Mouse (Mus musculus) MEL (cell line): Measurements from ENCODE around the gene Mettl1. TPM values are rescaled to one million over a fixed set of nuclear protein-coding genes. Genes with fewer than 3 reads are reported as not detected.
A peak's percentile ranks its signal among the peaks of the same experiment; 100 is the strongest.

Source experiments
- DNase-seq: peaks from one replicate; pipeline ENCODE4 v3.0.0; 2011; ENCODE audit warnings: low read depth, low spot score
- H3K27ac ChIP-seq: 2 replicates; pipeline ENCODE4 v1.5.1; 2012; ENCODE audit warnings: low read depth, mild to moderate bottlenecking, control low read depth, low read length, moderate library complexity; ENCODE audit not compliant: control insufficient read depth
- H3K27me3 ChIP-seq, 2 experiments: fragments of 150-350 bp in 1 of 2; sonication (generic) in 1 of 2; 2 replicates each; pipeline ENCODE4 v1.6.1; 2012; ENCODE audit warnings: low read length in 2 of 2, mild to moderate bottlenecking in 2 of 2, improper control_type of control experiment in 1 of 2, moderate library complexity in 1 of 2; ENCODE audit not compliant: insufficient read depth in 2 of 2, control insufficient read depth in 1 of 2
- H3K36me3 ChIP-seq, 2 experiments: 2 replicates each; pipeline ENCODE4 v1.6.1; 2012 to 2014; ENCODE audit warnings: low read length in 2 of 2, improper control_type of control experiment in 1 of 2, inconsistent platforms in 1 of 2, mild to moderate bottlenecking in 1 of 2; ENCODE audit not compliant: insufficient read depth in 2 of 2, control insufficient read depth in 1 of 2
- H3K4me1 ChIP-seq, 2 experiments: fragments of 150-350 bp in 1 of 2; sonication (generic) in 1 of 2; 2 replicates each; pipeline ENCODE4 v1.6.1; 2012; ENCODE audit warnings: low read length in 2 of 2, improper control_type of control experiment in 1 of 2, mild to moderate bottlenecking in 1 of 2; ENCODE audit not compliant: insufficient read depth in 2 of 2, control insufficient read depth in 1 of 2
- H3K4me3 ChIP-seq, 2 experiments: fragments of 150-350 bp in 1 of 2; sonication (generic) in 1 of 2; 2 replicates each; pipeline ENCODE4 v1.5.1; 2012; ENCODE audit warnings: low read depth in 2 of 2, low read length in 2 of 2, mild to moderate bottlenecking in 2 of 2, moderate library complexity in 2 of 2, control low read depth in 1 of 2, improper control_type of control experiment in 1 of 2; ENCODE audit not compliant: control insufficient read depth in 1 of 2, insufficient read depth in 1 of 2
- H3K79me2 ChIP-seq: 2 replicates; pipeline ENCODE4 v1.6.1; 2012; ENCODE audit warnings: mild to moderate bottlenecking, low read length, moderate library complexity; ENCODE audit not compliant: control insufficient read depth, poor library complexity, insufficient read depth
- H3K9ac ChIP-seq: 2 replicates; pipeline ENCODE4 v1.6.1; 2012; ENCODE audit warnings: low read depth, mild to moderate bottlenecking, control low read depth, low read length, moderate library complexity; ENCODE audit not compliant: control insufficient read depth, poor library complexity, severe bottlenecking
- H3K9me3 ChIP-seq: fragments of 150-350 bp; sonication (generic); replicated peaks from 2 replicates; pipeline ENCODE4 v1.6.1; 2012; ENCODE audit warnings: mild to moderate bottlenecking, low read length, improper control_type of control experiment, moderate library complexity; ENCODE audit not compliant: insufficient read depth
- CTCF ChIP-seq, 3 experiments: IDR thresholded peaks in 2 of 3; conservative IDR thresholded peaks in 1 of 3; 2 replicates each; pipeline ENCODE4 v1.5.1; 2011 to 2012; ENCODE audit warnings: low read length in 3 of 3, low read depth in 2 of 3, mild to moderate bottlenecking in 2 of 3, improper control_type of control experiment in 1 of 3, inconsistent platforms in 1 of 3, mixed read lengths in 1 of 3, moderate library complexity in 1 of 3; ENCODE audit not compliant: control insufficient read depth in 1 of 3, insufficient read depth in 1 of 3, poor library complexity in 1 of 3, severe bottlenecking in 1 of 3
- ELF1 ChIP-seq: IDR thresholded peaks from 2 replicates; pipeline ENCODE4 v1.6.1; 2014; ENCODE audit warnings: low read depth, mild to moderate bottlenecking, inconsistent platforms, low read length, improper control_type of control experiment, moderate library complexity
- EP300 ChIP-seq, 2 experiments: IDR thresholded peaks; 2 replicates each; pipeline ENCODE4 v1.6.1; 2011; ENCODE audit warnings: improper control_type of control experiment in 2 of 2, low read length in 2 of 2, low read depth in 1 of 2, mild to moderate bottlenecking in 1 of 2
- ETS1 ChIP-seq: IDR thresholded peaks from 2 replicates; pipeline ENCODE4 v1.6.1; 2012; ENCODE audit warnings: low read depth, mild to moderate bottlenecking, inconsistent platforms, low read length, improper control_type of control experiment, moderate library complexity
- GABPA ChIP-seq: IDR thresholded peaks from 2 replicates; pipeline ENCODE4 v1.6.1; 2012; ENCODE audit warnings: low read depth, mild to moderate bottlenecking, inconsistent platforms, low read length, improper control_type of control experiment, moderate library complexity
- JUND ChIP-seq: IDR thresholded peaks from 2 replicates; pipeline ENCODE4 v1.6.1; 2011; ENCODE audit warnings: low read depth, mild to moderate bottlenecking, improper control_type of control experiment, low read length
- KAT2A ChIP-seq: conservative IDR thresholded peaks from 2 replicates; pipeline ENCODE4 v1.6.1; 2012; ENCODE audit warnings: low read depth, low read length, improper control_type of control experiment, inconsistent platforms
- MAX ChIP-seq: IDR thresholded peaks from 2 replicates; pipeline ENCODE4 v1.6.1; 2011; ENCODE audit warnings: low read length, improper control_type of control experiment
- MAZ ChIP-seq: IDR thresholded peaks from 2 replicates; pipeline ENCODE4 v1.6.1; 2012; ENCODE audit warnings: low read depth, mild to moderate bottlenecking, inconsistent platforms, low read length, improper control_type of control experiment
- MXI1 ChIP-seq: IDR thresholded peaks from 2 replicates; pipeline ENCODE4 v1.6.1; 2011; ENCODE audit warnings: mild to moderate bottlenecking, low read depth, low read length, improper control_type of control experiment
- NRF1 ChIP-seq: IDR thresholded peaks from 2 replicates; pipeline ENCODE4 v1.6.1; 2014; ENCODE audit warnings: low read depth, mild to moderate bottlenecking, inconsistent platforms, low read length, improper control_type of control experiment, moderate library complexity; ENCODE audit not compliant: poor library complexity, insufficient read depth, severe bottlenecking
- POLR2A ChIP-seq, 2 experiments: IDR thresholded peaks; 2 replicates each; pipeline ENCODE4 v1.6.1; 2011 to 2012; ENCODE audit warnings: low read length in 2 of 2, mild to moderate bottlenecking in 2 of 2, control low read depth in 1 of 2, improper control_type of control experiment in 1 of 2, low read depth in 1 of 2, moderate library complexity in 1 of 2; ENCODE audit not compliant: control insufficient read depth in 1 of 2, insufficient read depth in 1 of 2, poor library complexity in 1 of 2
- POLR2AphosphoS2 ChIP-seq: IDR thresholded peaks from 2 replicates; pipeline ENCODE4 v1.6.1; 2011; ENCODE audit warnings: low read length, improper control_type of control experiment
- RAD21 ChIP-seq: IDR thresholded peaks from 2 replicates; pipeline ENCODE4 v1.6.1; 2011; ENCODE audit warnings: mild to moderate bottlenecking, low read depth, low read length, improper control_type of control experiment
- SIN3A ChIP-seq: IDR thresholded peaks from 2 replicates; pipeline ENCODE4 v1.6.1; 2012; ENCODE audit warnings: low read length, improper control_type of control experiment, inconsistent platforms
- TBP ChIP-seq: IDR thresholded peaks from 2 replicates; pipeline ENCODE4 v1.8.0; 2011; ENCODE audit warnings: low read depth, low read length, improper control_type of control experiment
- polyA plus RNA-seq, 2 experiments: library from polyadenylated mRNA; stranded (reverse) in 1 of 2; unstranded in 1 of 2; fragments of >175 nt in 1 of 2; fragments of >200 nt in 1 of 2; gene quantifications; 2 replicates each; pipeline versions ENCODE4 v1.2.1 to v1.2.4; 2012; ENCODE audit warnings: low replicate concordance in 2 of 2, low read depth in 1 of 2; ENCODE audit not compliant: insufficient read length in 2 of 2, insufficient read depth in 1 of 2, missing spikeins in 1 of 2
- total RNA-seq: library from RNA; depleted of rRNA; stranded (reverse); fragments of 300-350 nt; gene quantifications from 2 replicates; pipeline ENCODE4 v1.2.3, GENCODE M21; 2012

Mettl1 gene
- total and polyA plus RNA-seq, 3 experiments = 35.3 to 67.3 TPM; not detected in 1

- no peak for TF ChIP-seq JUND
- peak; percentile 68 to 69; a peak in 2 of 4 replicates for TF ChIP-seq POLR2A (IDR thresholded peaks at IDR 0.05; ENCODE audit: control insufficient read depth in 1 of 2, insufficient read depth in 1 of 2, low read depth in 1 of 2, low read length in 2 of 2, poor library complexity in 1 of 2)
- no peak for TF ChIP-seq KAT2A
These were observed 40.7 kb upstream of the Mettl1 start, which contains the start of gene Avil (continued) for GRCm38 (mm10) chr10:127000529-127000928.

DNA sequence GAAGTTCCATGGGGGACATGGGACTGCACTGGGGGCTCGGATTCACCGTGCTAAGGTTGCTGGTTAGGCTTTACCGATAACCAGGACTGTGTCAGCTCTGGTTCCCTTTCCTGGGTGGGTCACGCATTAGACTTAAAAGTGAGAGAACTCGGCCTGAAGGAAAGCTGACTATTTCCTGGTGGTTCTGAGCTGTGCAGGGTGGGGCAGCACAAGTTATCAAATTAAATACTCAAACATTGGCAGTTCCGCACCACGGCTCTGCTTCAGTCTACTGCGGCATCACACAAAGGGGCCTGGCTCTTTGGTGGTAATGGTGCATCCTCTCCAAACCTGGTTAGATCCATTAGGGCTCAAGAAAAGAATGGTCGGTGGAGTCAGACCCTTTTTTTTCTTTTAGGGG is 39.9 kb upstream of the Mettl1 start:
- TF ChIP-seq POLR2A (IDR thresholded peaks at IDR 0.05; ENCODE audit: control insufficient read depth in 1 of 2, insufficient read depth in 1 of 2, low read depth in 1 of 2, low read length in 2 of 2, poor library complexity in 1 of 2) (no peak), MAX (0 out of 2 replicates have a peak, but pooled peaks have one; percentile 37), ELF1 (no peak), SIN3A (no peak; the same call in 1 of the 2 replicates), MXI1 (no peak; the same call in 1 of the 2 replicates), TBP (no peak), JUND (no peak), MAZ (no peak), NRF1 (no peak), RAD21 (no peak), GABPA (no peak), POLR2AphosphoS2 (no peak), ETS1 (peak; percentile 25)
- Histone ChIP-seq H3K79me2 (peaks cover 9% of the 10 kb centered on the region; the same call in 1 of the 2 replicates), H3K27ac (peak overlapping the region; percentile 83), H3K9me3 (no peaks in the 10 kb centered on the region), H3K4me1 (peaks cover 6 to 25% of the 10 kb centered on the region in 2 experiments), H3K27me3 (no peaks in the 10 kb centered on the region), H3K4me3 (peak overlapping the region; percentile 81 to 100), H3K36me3 (peaks cover 0 to 18% of the 10 kb centered on the region in 2 experiments; a peak in 3 of 4 replicates), H3K9ac (peak overlapping the region; percentile 74)
- peak; percentile 65 for DNase-seq

DNA sequence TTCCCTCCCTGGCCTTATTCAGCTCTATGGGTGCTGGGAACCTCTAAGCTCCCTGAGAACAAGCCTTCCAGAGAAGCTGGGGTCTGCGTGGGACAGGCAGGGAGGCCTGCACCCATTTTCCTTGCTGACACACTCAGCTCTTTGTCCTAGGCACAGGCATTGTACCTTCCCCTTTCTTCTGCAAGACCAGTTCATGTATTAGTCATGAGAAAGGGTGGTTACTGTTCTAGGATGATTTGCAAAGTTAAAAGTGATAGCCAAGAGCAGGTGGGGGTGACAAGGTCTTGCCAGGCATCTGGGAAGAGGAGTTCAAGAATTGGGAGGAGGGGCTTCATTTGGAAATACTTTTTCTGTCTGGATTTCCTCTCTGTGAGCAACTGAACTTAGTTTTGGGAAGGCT is 39.2 kb upstream of the Mettl1 start:
- Histone ChIP-seq H3K4me1 (peaks cover 6 to 25% of the 10 kb centered on the region in 2 experiments), H3K9me3 (no peaks in the 10 kb centered on the region)
- peak; percentile 58 for DNase-seq

More for the DNA sequence above, 39.2 kb upstream of the Mettl1 start:
- no peaks in the 10 kb centered on the region for H3K27me3 ChIP-seq
- H3K79me2 ChIP-seq = peaks cover 9% of the 10 kb centered on the region; the same call in 1 of the 2 replicates
- H3K36me3 ChIP-seq = peaks cover 0 to 18% of the 10 kb centered on the region in 2 experiments; a peak in 3 of 4 replicates
- peak overlapping the region; percentile 83; the same call in 1 of the 2 replicates for H3K27ac ChIP-seq
- H3K4me3 ChIP-seq = peak overlapping the region; percentile 81 to 100; a peak in 3 of 4 replicates
- H3K9ac ChIP-seq = peak overlapping the region; percentile 74
- TF ChIP-seq EP300 (IDR thresholded peaks at IDR 0.05; ENCODE audit: low read depth in 1 of 2, low read length in 2 of 2) (0 out of 4 replicates have a peak, but pooled peaks of 1 of the 2 experiments have one; percentile 19), CTCF (IDR thresholded peaks at IDR 0.05 in 2 of 3, conservative IDR thresholded peaks at IDR 0.05 in 1 of 3; ENCODE audit: control insufficient read depth in 1 of 3, insufficient read depth in 1 of 3, low read depth in 2 of 3, low read length in 3 of 3, poor library complexity in 1 of 3, severe bottlenecking in 1 of 3) (no peak)
